Comparison of ENCODE assay signal across 8 mouse cellular contexts in genomic region chr8:85699051-85699450, GRCm38 (mm10). TPM values are rescaled to one million over a fixed set of nuclear protein-coding genes. Genes with fewer than 3 reads are reported as not detected.
A peak's percentile ranks its signal among the peaks of the same experiment; 100 is the strongest.
DNase-seq lines count a peak whose midpoint lies in the region; ATAC-seq and TF ChIP-seq lines count a peak whose summit lies in the region.

No protein-coding gene starts in this region.

- peak; percentile 52 for ATAC-seq in forebrain, embryonic 13.5 days
- no peak for ATAC-seq in liver, embryonic 15.5 days (ENCODE audit: insufficient read depth)
- ATAC-seq in neural tube, embryonic 14.5 days (ENCODE audit: low read depth): peak; percentile 57; the same call in 1 of the 2 replicates

- DNase-seq in ES-E14 (ENCODE audit: low read depth, low spot score): peak; percentile 69
- peak; percentile 76 for DNase-seq in c-Kit-positive CD71-positive TER-119-positive erythroid progenitor cells, embryonic 14.5 days (ENCODE audit: low spot score)
- DNase-seq in heart, postnatal 10 days: peak; percentile 82 to 87
- DNase-seq in kidney, postnatal 36 days: peak; percentile 66 to 76

- no peak overlapping the region for H3K27ac ChIP-seq in ES-E14 (ENCODE audit: insufficient read depth, low read depth, low read length, poor library complexity, severe bottlenecking)
- no peak overlapping the region for H3K27ac ChIP-seq in forebrain, embryonic 13.5 days
- H3K27ac ChIP-seq in liver, embryonic 15.5 days (replicated peaks): no peak overlapping the region
- H3K27ac ChIP-seq in neural tube, embryonic 14.5 days (ENCODE audit: low read depth, low read length): no peak overlapping the region
- H3K27ac ChIP-seq in testis, adult 2 months (ENCODE audit: control insufficient read depth, insufficient read depth, low read depth, low read length): no peak overlapping the region

- peaks cover 3 to 4% of the 10 kb centered on the region in 2 experiments; a peak in 2 of 4 replicates for H3K4me1 ChIP-seq in ES-E14 (ENCODE audit: control insufficient read depth in 2 of 2, insufficient read depth in 2 of 2, low read length in 2 of 2, poor library complexity in 1 of 2)
- peaks cover 11% of the 10 kb centered on the region; the same call in 1 of the 2 replicates for H3K4me1 ChIP-seq in forebrain, embryonic 13.5 days
- H3K4me1 ChIP-seq in liver, embryonic 15.5 days (replicated peaks): peaks cover 15% of the 10 kb centered on the region
- peaks cover 4% of the 10 kb centered on the region; the same call in 1 of the 2 replicates for H3K4me1 ChIP-seq in neural tube, embryonic 14.5 days (ENCODE audit: control insufficient read depth, insufficient read depth, low read length)
- peaks cover 5% of the 10 kb centered on the region for H3K4me1 ChIP-seq in testis, adult 2 months (ENCODE audit: control insufficient read depth, insufficient read depth, low read length)

- H3K9ac ChIP-seq in ES-E14 (ENCODE audit: insufficient read depth, low read depth, low read length, poor library complexity, severe bottlenecking): no peak overlapping the region
- 0 out of 2 replicates have a peak overlapping the region, but pooled peaks have one; percentile 16 for H3K9ac ChIP-seq in forebrain, embryonic 13.5 days
- H3K9ac ChIP-seq in liver, embryonic 15.5 days: no peak overlapping the region
- no peak overlapping the region for H3K9ac ChIP-seq in neural tube, embryonic 14.5 days (replicated peaks; ENCODE audit: low read depth, low read length)

- in situ Hi-C loops in ES-E14 (cut with MboI; ENCODE audit: low sequenced_read_pairs in 2 of 2, unreplicated experiment in 2 of 2): loop anchor here in 1 of 2 experiments (25.0 kb wide), 1 partner anchor 663 kb away; no protein-coding TSS in a partner anchor

- no peak overlapping the region for H3K4me3 ChIP-seq in ES-E14 (ENCODE audit: insufficient read depth in 1 of 2, low read depth in 1 of 2, low read length in 2 of 2, poor library complexity in 1 of 2, severe bottlenecking in 1 of 2)
- peak overlapping the region; percentile 35 for H3K4me3 ChIP-seq in forebrain, embryonic 13.5 days
- H3K4me3 ChIP-seq in liver, embryonic 15.5 days (replicated peaks): no peak overlapping the region
- peak overlapping the region; percentile 22 for H3K4me3 ChIP-seq in neural tube, embryonic 14.5 days (ENCODE audit: low read depth, low read length)
- no peak overlapping the region for H3K4me3 ChIP-seq in testis, adult 2 months (ENCODE audit: control insufficient read depth, low read depth, low read length)

- peak; percentile 72; the same call in 1 of the 2 replicates for TF ChIP-seq CTCF in testis, adult 2 months (IDR thresholded peaks at IDR 0.05; ENCODE audit: control insufficient read depth, insufficient read depth, insufficient replicate concordance, low read depth, low read length)

- WGBS in forebrain, embryonic 13.5 days: under 1% methylated on average over 6 of the region's 6 CpGs
- 1% methylated on average over 6 of the region's 6 CpGs for WGBS in liver, embryonic 15.5 days (ENCODE audit: insufficient replicate concordance)
- under 1% methylated on average over 6 of the region's 6 CpGs for WGBS in neural tube, embryonic 14.5 days

- H3K36me3 ChIP-seq in ES-E14 (ENCODE audit: control insufficient read depth, insufficient read depth, low read length, poor library complexity, severe bottlenecking): no peaks in the 10 kb centered on the region
- no peaks in the 10 kb centered on the region for H3K36me3 ChIP-seq in forebrain, embryonic 13.5 days (ENCODE audit: poor library complexity, severe bottlenecking)
- no peaks in the 10 kb centered on the region for H3K36me3 ChIP-seq in liver, embryonic 15.5 days (replicated peaks)
- no peaks in the 10 kb centered on the region for H3K36me3 ChIP-seq in neural tube, embryonic 14.5 days (ENCODE audit: control insufficient read depth, insufficient read depth, low read length)
- no peaks in the 10 kb centered on the region for H3K36me3 ChIP-seq in testis, adult 2 months (ENCODE audit: control insufficient read depth, insufficient read depth, low read length)

- H3K27me3 ChIP-seq in forebrain, embryonic 13.5 days: peaks cover 7% of the 10 kb centered on the region; the same call in 1 of the 2 replicates
- peaks cover 39% of the 10 kb centered on the region for H3K27me3 ChIP-seq in liver, embryonic 15.5 days
- no peaks in the 10 kb centered on the region for H3K27me3 ChIP-seq in neural tube, embryonic 14.5 days (ENCODE audit: control insufficient read depth, insufficient read depth, low read length)
- H3K27me3 ChIP-seq in testis, adult 2 months (ENCODE audit: control insufficient read depth, insufficient read depth, low read length): no peaks in the 10 kb centered on the region

- TF ChIP-seq POLR2A in testis, adult 2 months (IDR thresholded peaks at IDR 0.05; ENCODE audit: control insufficient read depth, low read depth, low read length): no peak

- intact Hi-C loops in heart, postnatal 10 days (cut with DNase I): loop anchor here (5.0 kb wide), 1 partner anchor 778 kb away; no protein-coding TSS in a partner anchor

- H3K4me2 ChIP-seq in forebrain, embryonic 13.5 days: peak overlapping the region; percentile 56
- H3K4me2 ChIP-seq in liver, embryonic 15.5 days: peak overlapping the region; percentile 39; the same call in 1 of the 2 replicates
- peak overlapping the region; percentile 34 for H3K4me2 ChIP-seq in neural tube, embryonic 14.5 days (ENCODE audit: low read depth, low read length)

- H3K9me3 ChIP-seq in ES-E14 (ENCODE audit: control insufficient read depth, insufficient read depth, low read depth, low read length): no peaks in the 10 kb centered on the region
- no peaks in the 10 kb centered on the region for H3K9me3 ChIP-seq in forebrain, embryonic 13.5 days (replicated peaks)
- H3K9me3 ChIP-seq in liver, embryonic 15.5 days (replicated peaks): no peaks in the 10 kb centered on the region
- H3K9me3 ChIP-seq in neural tube, embryonic 14.5 days (ENCODE audit: control insufficient read depth, low read length): no peaks in the 10 kb centered on the region

TF ChIP-seq in ES-E14, 5 proteins besides CTCF, POLR2A, EP300 and RAD21:
- peak; percentile 94 for TF ChIP-seq ZC3H11A (IDR thresholded peaks at IDR 0.05; ENCODE audit: borderline replicate concordance, low read depth, low read length)
- TF ChIP-seq MAFK (IDR thresholded peaks at IDR 0.05; ENCODE audit: insufficient read depth, low read depth, low read length): no peak

RNA-seq across cellular contexts. Expression of gene Neto2, which starts 1.7 kb away (rescaled TPM):
- total RNA-seq in ES-E14 (2012; rRNA removed): 7.9 and 10.8 TPM in 2 replicates
- polyA plus RNA-seq in forebrain, embryonic 13.5 days (2015; fragmentation: Nextera tagmentation; extraction: Ambion mirVana): 35.2 and 36.8 TPM in 2 replicates
- total RNA-seq in heart, postnatal 10 days (2021): 1 to 10 TPM; 5.2 to 5.5 TPM
- polyA plus RNA-seq in liver, embryonic 15.5 days (2015; fragmentation: Nextera tagmentation; extraction: Ambion mirVana): 0.79 and 0.82 TPM in 2 replicates
- 90.2 and 98.5 TPM in 2 replicates for polyA plus RNA-seq in neural tube, embryonic 14.5 days (2014; fragmentation: Nextera tagmentation; extraction: Ambion mirVana)
- 0.87 and 1.4 TPM in 2 replicates for polyA plus RNA-seq in testis, adult 2 months (2012; rRNA removed)

Comparison
In these comparisons a context has a peak if more than half of its experiments do, and no peak if none do; other contexts are left out.
1. H3K4me3 ChIP-seq: peak in forebrain, embryonic 13.5 days (single experiment) and neural tube, embryonic 14.5 days (single experiment); none in ES-E14 (0 of 2), liver, embryonic 15.5 days (single experiment) and testis, adult 2 months (single experiment).
2. RNA of gene Neto2, which starts 1.7 kb away (polyA plus RNA-seq): 90.2 to 98.5 TPM in neural tube, embryonic 14.5 days and 35.2 to 36.8 TPM in forebrain, embryonic 13.5 days; 0.87 to 1.4 TPM in testis, adult 2 months and 0.79 to 0.82 TPM in liver, embryonic 15.5 days; every median in the first group is over 10 times any median in the second.
3. Peak in every context shown above with its lines, with median percentiles within 50 percentile points of each other: DNase-seq and H3K4me2 ChIP-seq.